Mouse (Mus musculus) midbrain, embryonic 13.5 days (tissue): Measurements from ENCODE around the gene Gpr182. TPM values are rescaled to one million over a fixed set of nuclear protein-coding genes. Genes with fewer than 3 reads are reported as not detected.
"Not testable (repeated sequence)": the region's sequence is repeated elsewhere in the genome, so short reads cannot be mapped to it uniquely, and the experiment has no call there.

Source experiments
- ATAC-seq: fragments of 200-750 bp; cut with Nextera tagmentation; 2 replicates; pipeline ENCODE4 v1.8.0; 2017; ENCODE audit warnings: mild to moderate bottlenecking, moderate TSS enrichment, moderate library complexity
- H3K27ac ChIP-seq: fragments of 300-500 bp; sonication (generic); 2 replicates; pipeline ENCODE4 v1.5.1; 2015; ENCODE audit warnings: inconsistent platforms, mild to moderate bottlenecking, moderate library complexity
- H3K27me3 ChIP-seq: fragments of 300-500 bp; sonication (generic); 2 replicates; pipeline ENCODE4 v1.6.1; 2015; ENCODE audit warnings: mild to moderate bottlenecking, inconsistent platforms
- H3K36me3 ChIP-seq: fragments of 300-500 bp; sonication (generic); 2 replicates; pipeline ENCODE4 v1.6.1; 2015; ENCODE audit warnings: mild to moderate bottlenecking, inconsistent platforms
- H3K4me1 ChIP-seq: fragments of 300-500 bp; sonication (generic); replicated peaks from 2 replicates; pipeline ENCODE4 v1.6.1; 2015; ENCODE audit warnings: inconsistent platforms
- H3K4me2 ChIP-seq: fragments of 300-500 bp; sonication (generic); replicated peaks from 2 replicates; pipeline ENCODE4 v1.6.1; 2015; ENCODE audit warnings: moderate library complexity, mild to moderate bottlenecking, inconsistent platforms
- H3K4me3 ChIP-seq: fragments of 300-500 bp; sonication (generic); replicated peaks from 2 replicates; pipeline ENCODE4 v1.5.1; 2015; ENCODE audit warnings: mild to moderate bottlenecking, inconsistent platforms
- H3K9ac ChIP-seq: fragments of 300-500 bp; sonication (generic); replicated peaks from 2 replicates; pipeline ENCODE4 v1.6.1; 2015; ENCODE audit warnings: mild to moderate bottlenecking, inconsistent platforms
- H3K9me3 ChIP-seq: fragments of 300-500 bp; sonication (generic); 2 replicates; pipeline ENCODE4 v1.6.1; 2016; ENCODE audit warnings: mild to moderate bottlenecking, inconsistent platforms
- WGBS: fragments of 180-500 bp; shearing (Covaris S2); methylation state at CpG from one replicate; pipeline ENCODE4 v1.1.7; 2015; 5-methylcytosine and 5-hydroxymethylcytosine counted together
- polyA plus RNA-seq: library from polyadenylated mRNA; unstranded; fragments of >200 nt; fragmentation: Nextera tagmentation; extraction: Ambion mirVana; gene quantifications from 2 replicates; pipeline ENCODE4 v1.2.1, GENCODE M21; 2015

Gene Gpr182
- polyA plus RNA-seq, result 0.39 and 0.52 TPM in 2 replicates

DNA sequence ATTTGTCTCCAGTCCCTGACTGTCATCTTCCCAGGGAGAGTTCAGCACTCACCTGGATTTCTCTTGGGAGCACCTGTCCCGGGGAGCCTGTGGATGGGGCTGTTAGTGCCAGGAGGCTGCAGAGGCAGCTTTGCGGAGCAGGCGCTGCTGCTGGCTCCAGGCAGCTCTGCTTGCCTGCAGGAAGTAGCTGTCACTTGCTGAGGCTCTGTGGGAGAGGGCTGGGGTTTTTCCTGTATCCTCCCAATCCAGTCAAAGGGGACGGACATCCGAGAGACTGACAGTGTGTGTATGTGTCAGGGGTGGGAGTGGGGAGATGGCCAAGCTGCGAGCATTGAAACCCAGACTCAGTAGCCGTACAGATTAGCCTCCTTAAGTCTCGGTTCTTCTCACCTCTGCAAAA, at the start of gene Gpr182:
Gpr182 (minus strand) TSS at position 185 of the 400 bp plus-strand sequence.
- Histone ChIP-seq H3K9me3 (no peaks in the 10 kb centered on the region), H3K4me1 (peaks cover 12% of the 10 kb centered on the region), H3K9ac (0 out of 2 replicates have a peak within 1 kb of the TSS, but pooled peaks have one; percentile 12), H3K4me3 (no peak within 1 kb of the TSS), H3K27ac (no peak within 1 kb of the TSS), H3K4me2 (no peak within 1 kb of the TSS), H3K27me3 (no peaks in the 10 kb centered on the region), H3K36me3 (peaks cover 26% of the 10 kb centered on the region)
- no peak for ATAC-seq
- WGBS, result 63% methylated on average over 8 of the region's 8 CpGs

DNA sequence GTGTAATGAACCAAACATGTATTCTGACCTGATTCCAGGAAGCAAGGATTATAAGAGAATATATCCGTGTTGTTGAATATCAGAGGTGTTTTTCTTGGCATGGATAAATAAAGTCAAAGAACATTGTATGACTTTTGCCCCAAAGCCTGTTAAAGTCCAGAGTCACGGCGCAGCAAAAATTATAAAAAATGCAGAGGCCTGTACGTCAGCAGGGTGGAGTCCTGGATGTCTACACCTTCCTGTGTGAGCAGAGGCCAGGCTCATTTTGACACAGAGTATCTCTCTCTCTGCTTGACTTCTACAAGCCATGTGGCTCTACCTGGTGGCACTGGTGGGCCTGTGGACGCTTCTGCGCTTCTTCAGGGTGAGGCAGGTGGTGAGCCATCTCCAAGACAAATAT, 49.4 kb upstream of the Gpr182 start, which contains the start of gene Rdh16:
Rdh16 (plus strand) TSS at position 262 of the 400 bp plus-strand sequence.
- no peak within 1 kb of the TSS for H3K27ac ChIP-seq
- no peaks in the 10 kb centered on the region for H3K4me1 ChIP-seq
- H3K4me3 ChIP-seq, result no peak within 1 kb of the TSS
- H3K36me3 ChIP-seq, result no peaks in the 10 kb centered on the region
- H3K9me3 ChIP-seq, result no peaks in the 10 kb centered on the region
- no peaks in the 10 kb centered on the region for H3K27me3 ChIP-seq
- no peak for ATAC-seq
- H3K4me2 ChIP-seq, result no peak within 1 kb of the TSS
- 89% methylated on average over 6 of the region's 6 CpGs for WGBS
- no peak within 1 kb of the TSS for H3K9ac ChIP-seq

DNA sequence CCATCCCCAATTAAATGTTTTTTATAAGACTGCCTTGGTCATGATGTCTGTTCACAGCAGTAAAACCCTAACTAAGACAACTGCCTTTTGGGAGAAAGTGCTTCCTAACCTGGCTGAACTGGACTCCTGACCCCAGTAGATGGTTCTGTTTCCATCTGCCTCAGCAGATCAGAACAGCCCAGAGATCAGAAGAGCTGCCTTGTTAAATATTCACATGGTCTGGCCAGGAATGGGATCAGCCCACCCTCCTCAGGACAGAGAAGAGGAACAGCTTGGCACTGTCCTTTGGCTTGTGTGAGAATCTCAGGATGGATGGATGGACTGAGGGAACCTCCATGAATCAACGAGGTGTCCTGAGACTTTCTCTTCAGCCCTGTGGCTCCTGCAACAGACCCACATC, 47.8 kb upstream of the Gpr182 start:
- H3K4me1 ChIP-seq, result no peaks in the 10 kb centered on the region
- 69% methylated on average over 1 of the region's 1 CpGs for WGBS
- ATAC-seq, result no peak

DNA sequence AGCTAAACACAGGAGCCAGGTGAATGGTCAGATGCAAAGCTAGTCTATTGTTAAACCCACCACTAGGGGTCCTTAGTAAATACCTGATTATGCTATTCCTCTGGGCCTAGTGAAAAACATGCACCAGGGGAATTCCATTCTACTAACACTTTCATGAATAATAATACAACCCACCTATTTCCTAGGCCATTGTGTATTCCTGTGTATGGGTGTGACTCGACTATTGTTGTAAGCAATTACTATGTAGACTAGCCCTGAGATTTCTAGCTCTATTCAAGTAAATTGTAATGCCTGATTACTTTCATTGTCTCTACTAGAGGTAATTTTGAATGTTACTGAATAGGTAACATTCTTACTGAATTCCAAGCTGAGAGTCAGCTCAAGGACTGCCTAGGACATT, 33.9 kb upstream of the Gpr182 start:
- not testable (repeated sequence) for H3K9ac ChIP-seq, ATAC-seq, H3K27me3 ChIP-seq, H3K27ac ChIP-seq, H3K4me3 ChIP-seq, H3K9me3 ChIP-seq, H3K4me2 ChIP-seq, H3K36me3 ChIP-seq, H3K4me1 ChIP-seq
- WGBS, result 78% methylated on average over 1 of the region's 1 CpGs

More for the DNA sequence above, 47.8 kb upstream of the Gpr182 start:
- Histone ChIP-seq H3K9ac (no peak overlapping the region), H3K27ac (no peak overlapping the region), H3K4me2 (no peak overlapping the region), H3K36me3 (no peaks in the 10 kb centered on the region), H3K4me3 (no peak overlapping the region), H3K27me3 (no peaks in the 10 kb centered on the region), H3K9me3 (no peaks in the 10 kb centered on the region)

DNA sequence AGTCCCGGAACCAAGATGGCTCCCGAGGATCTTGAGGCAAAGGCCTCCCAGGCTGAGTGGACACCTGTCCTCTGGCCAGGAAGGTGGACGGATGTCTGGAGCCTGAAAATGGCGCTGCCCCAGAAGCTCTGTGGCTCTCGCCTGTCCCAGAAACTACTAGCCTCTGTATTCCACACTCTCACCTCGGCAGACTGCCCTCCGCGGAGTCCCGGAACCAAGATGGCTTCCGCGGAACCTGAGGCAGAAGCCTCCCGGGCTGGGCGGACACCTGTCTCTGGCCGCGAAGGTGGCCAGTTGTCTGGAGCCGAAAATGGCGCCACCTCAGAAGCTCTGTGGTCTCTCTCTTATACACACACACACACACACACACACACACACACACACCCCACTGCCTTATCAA, 30.8 kb upstream of the Gpr182 start:
- ATAC-seq, H3K4me1 ChIP-seq, H3K27ac ChIP-seq, H3K27me3 ChIP-seq, H3K9me3 ChIP-seq, H3K9ac ChIP-seq, H3K36me3 ChIP-seq, H3K4me3 ChIP-seq, H3K4me2 ChIP-seq: not testable (repeated sequence)
- 96% methylated on average over 17 of the region's 17 CpGs for WGBS

DNA sequence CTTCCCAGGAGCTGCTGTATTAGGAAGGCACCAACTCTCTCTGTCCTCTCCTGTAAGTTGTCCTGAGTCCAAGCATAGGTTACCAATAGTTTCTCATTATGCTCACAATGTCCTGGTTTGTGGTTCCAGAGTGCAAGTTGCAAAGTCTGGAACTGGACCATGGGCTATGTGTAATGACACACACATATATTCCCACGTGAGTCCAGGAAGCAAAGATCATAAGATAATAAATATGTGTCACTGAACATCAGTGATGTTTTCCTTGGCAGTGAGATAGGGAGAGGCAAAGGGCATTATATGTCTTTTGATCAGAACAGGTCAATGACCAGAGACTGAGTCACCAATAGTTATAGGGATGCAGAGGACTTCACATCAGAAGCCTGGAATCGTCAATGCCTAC, 24.5 kb upstream of the Gpr182 start, which contains the start of gene Rdh9:
Rdh9 (plus strand) TSS at position 376 of the 400 bp plus-strand sequence.
- no peak for ATAC-seq
- H3K4me3 ChIP-seq, result no peak within 1 kb of the TSS
- no peaks in the 10 kb centered on the region for H3K27me3 ChIP-seq
- no peak within 1 kb of the TSS for H3K4me2 ChIP-seq
- H3K9me3 ChIP-seq, result no peaks in the 10 kb centered on the region
- H3K27ac ChIP-seq, result no peak within 1 kb of the TSS
- H3K9ac ChIP-seq, result no peak within 1 kb of the TSS
- no peaks in the 10 kb centered on the region for H3K4me1 ChIP-seq
- WGBS, result 83% methylated on average over 2 of the region's 2 CpGs
- H3K36me3 ChIP-seq, result no peaks in the 10 kb centered on the region

DNA sequence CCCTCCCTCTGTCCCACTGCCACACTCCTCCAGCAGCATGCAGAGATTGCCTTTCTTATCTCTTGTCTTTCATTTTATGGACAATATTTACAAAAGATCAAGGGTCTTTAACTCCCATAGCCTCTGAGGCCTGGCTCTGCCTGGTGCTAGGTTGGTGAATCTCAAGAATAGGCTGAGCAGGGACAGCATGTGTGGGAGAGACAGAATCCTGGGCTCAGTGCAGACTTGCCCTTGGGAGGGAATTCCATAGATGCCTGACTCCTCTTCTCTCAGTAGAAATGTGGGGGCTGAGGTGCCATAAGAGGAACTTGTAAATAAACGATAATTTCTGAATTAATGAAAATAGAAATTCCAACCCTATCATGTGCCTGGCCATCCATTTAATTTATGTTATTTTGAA, 15.0 kb upstream of the Gpr182 start:
- ATAC-seq, result no peak
- Histone ChIP-seq H3K4me3 (no peak overlapping the region), H3K9me3 (no peaks in the 10 kb centered on the region), H3K27me3 (no peaks in the 10 kb centered on the region), H3K4me2 (no peak overlapping the region), H3K4me1 (no peaks in the 10 kb centered on the region), H3K9ac (no peak overlapping the region), H3K36me3 (no peaks in the 10 kb centered on the region), H3K27ac (no peak overlapping the region)
- WGBS, result 97% methylated on average over 1 of the region's 1 CpGs

DNA sequence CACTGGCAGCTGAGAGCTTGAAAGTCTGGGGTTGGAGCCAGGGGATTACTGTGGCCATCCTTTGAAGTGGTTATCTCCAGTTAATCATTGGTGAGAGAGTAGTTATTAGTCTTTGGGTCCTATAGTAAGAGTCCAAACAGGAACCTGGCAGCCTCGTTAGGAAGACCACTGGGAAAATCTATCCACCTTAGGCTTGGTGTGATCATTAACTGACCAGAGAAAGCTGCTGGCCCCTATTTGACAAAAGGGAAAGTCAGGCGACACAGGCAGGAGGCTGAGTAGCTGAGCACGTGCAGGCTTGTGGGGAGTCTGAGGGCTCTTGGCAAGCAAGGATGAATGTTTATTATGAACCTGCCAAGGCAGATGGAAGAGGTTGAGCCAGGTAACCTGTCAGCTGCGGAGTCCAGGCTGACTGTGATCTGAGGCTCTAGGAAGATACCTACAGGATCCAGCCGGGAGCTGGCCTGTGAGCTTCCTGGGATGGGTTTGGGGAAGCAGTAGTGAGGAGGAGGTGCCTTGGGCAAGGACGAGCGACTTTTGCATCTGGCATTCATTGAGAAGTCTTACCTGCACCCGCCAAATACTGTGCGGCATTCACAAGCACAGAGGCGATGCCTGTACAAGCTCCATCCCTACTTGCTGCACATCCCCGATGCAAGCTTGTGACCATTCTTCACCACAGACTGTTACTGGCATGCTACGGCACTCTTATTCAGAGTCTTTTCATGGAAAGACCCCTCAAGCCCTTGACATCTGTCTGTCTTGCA, 12.6 kb upstream of the Gpr182 start:
- no peaks in the 10 kb centered on the region for H3K9me3 ChIP-seq
- no peak overlapping the region for H3K4me3 ChIP-seq
- 74% methylated on average over 12 of the region's 12 CpGs for WGBS
- no peak for ATAC-seq
- H3K27ac ChIP-seq, result no peak overlapping the region
- H3K27me3 ChIP-seq, result no peaks in the 10 kb centered on the region
- no peaks in the 10 kb centered on the region for H3K4me1 ChIP-seq
- no peak overlapping the region for H3K9ac ChIP-seq
- no peaks in the 10 kb centered on the region for H3K36me3 ChIP-seq
- H3K4me2 ChIP-seq, result no peak overlapping the region

DNA sequence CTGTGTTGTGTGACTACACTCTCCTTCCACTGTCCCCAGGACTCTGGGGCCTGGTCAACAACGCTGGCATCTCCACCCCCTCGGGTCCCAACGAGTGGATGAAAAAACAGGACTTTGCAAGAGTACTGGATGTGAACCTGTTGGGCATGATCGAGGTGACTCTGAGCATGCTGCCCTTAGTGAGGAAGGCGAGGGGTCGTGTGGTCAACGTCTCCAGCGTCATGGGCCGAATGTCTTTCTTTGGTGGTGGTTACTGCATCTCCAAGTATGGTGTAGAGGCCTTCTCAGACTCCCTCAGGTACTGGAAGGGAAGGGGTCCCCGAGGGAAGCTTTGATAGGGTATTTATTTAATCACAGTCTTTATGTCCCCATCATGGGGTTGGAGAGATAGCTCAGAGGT, 11.4 kb upstream of the Gpr182 start:
- not testable (repeated sequence) for H3K9ac ChIP-seq, H3K27me3 ChIP-seq, H3K36me3 ChIP-seq, H3K4me2 ChIP-seq, H3K9me3 ChIP-seq, ATAC-seq, H3K27ac ChIP-seq, H3K4me1 ChIP-seq, H3K4me3 ChIP-seq
- WGBS, result 86% methylated on average over 10 of the region's 10 CpGs

DNA sequence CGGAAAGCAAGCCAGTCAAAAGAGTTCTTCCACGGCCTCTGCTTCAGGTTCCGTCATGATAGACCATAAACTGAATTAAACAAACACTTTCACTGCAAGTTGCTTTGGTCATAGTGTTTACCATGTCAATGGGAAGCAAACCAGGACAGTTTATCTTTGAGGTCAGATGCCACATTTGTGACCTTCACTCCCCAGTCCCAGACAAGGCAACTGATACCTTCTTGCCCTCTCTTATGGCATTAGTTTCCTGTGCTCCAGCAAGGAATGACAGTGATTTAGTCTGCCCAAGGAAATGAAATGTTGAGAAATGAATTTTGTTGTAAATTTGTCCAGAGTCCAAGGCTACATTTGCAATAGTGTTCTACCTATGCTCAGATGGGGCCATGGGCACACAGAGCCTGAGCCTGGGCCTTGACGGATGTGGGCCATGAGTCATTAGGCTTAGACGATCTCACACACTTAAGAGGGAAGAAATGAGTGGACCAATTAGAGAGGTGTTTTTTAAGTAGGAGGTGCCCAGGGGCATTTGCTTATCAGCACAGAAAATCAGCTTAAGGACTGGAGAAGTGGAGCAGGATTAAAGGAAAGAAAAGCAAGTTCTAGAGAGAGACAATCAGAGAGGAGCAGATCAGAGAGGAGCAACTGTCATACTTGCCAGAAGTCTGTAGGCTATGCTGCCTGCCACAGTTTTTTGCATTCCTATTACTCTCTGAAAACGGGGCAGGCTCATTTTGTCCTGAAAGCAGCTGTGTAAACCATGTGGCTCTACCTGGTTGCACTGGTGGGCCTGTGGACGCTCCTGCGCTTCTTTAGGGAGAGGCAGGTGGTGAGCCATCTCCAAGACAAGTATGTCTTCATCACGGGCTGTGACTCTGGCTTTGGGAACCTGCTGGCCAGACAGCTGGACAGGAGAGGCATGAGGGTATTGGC, 7.9 kb upstream of the Gpr182 start, which contains the start of the genes Rdh1 and Rdh16f1:
Rdh1 (plus strand) TSS at position 541 of the 930 bp plus-strand sequence.
Rdh16f1 (plus strand) TSS at position 607 of the 930 bp plus-strand sequence.
- no peaks in the 10 kb centered on the region for H3K9me3 ChIP-seq
- no peak within 1 kb of the TSS for H3K27ac ChIP-seq
- WGBS, result 75% methylated on average over 9 of the region's 9 CpGs
- H3K27me3 ChIP-seq, result no peaks in the 10 kb centered on the region
- no peak within 1 kb of the TSS for H3K9ac ChIP-seq
- no peaks in the 10 kb centered on the region for H3K4me1 ChIP-seq
- no peak within 1 kb of the TSS for H3K4me2 ChIP-seq
- ATAC-seq, result no peak
- H3K36me3 ChIP-seq, result no peaks in the 10 kb centered on the region
- H3K4me3 ChIP-seq, result no peak within 1 kb of the TSS

DNA sequence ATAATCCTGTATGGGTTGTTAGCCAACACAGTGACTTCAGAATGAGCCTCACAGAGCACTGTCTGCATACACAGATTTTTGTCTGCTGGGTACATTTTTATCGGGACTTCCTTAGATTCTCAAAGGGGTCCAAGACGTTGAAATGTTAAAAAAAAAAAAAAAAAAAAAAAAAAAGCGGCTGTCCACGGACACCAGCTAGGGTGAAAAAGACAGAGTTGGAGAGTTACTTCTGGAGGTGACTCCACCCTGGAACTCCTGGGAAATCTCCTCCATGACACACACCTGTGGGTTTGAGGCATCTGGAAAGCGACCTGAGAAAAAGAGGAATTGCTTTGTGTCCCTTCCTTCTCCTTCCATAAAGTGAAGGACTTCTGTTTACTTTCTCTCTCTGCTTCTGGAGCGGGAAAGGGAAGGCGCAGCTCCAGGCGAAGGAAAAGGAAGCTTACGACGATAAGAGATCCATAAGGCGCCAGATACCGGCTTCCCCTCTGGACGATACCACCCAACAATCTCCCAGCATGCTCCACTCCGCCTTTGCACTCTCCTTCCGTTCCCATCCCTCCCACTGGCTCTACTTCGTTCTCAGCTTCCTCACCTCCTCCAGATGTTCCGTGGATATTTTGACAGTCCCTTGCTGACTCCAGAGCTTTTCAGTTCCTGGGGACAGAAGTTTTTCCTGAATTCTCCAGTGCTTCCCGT, 4.4 kb upstream of the Gpr182 start:
- 47% methylated on average over 18 of the region's 18 CpGs for WGBS
- H3K36me3 ChIP-seq, result no peaks in the 10 kb centered on the region
- H3K4me1 ChIP-seq, result no peaks in the 10 kb centered on the region
- H3K4me3 ChIP-seq, result no peak overlapping the region
- no peak overlapping the region for H3K27ac ChIP-seq
- no peak for ATAC-seq
- no peaks in the 10 kb centered on the region for H3K9me3 ChIP-seq
- H3K4me2 ChIP-seq, result peak overlapping the region; percentile 17
- no peaks in the 10 kb centered on the region for H3K27me3 ChIP-seq
- H3K9ac ChIP-seq, result no peak overlapping the region
